Mouse (Mus musculus): ENCODE measurements around the gene Slc39a3. TPM values are rescaled to one million over a fixed set of nuclear protein-coding genes. Genes with fewer than 3 reads are reported as not detected.
"Not testable (repeated sequence)": the region's sequence is repeated elsewhere in the genome, so short reads cannot be mapped to it uniquely, and the experiment has no call there.

Gene Slc39a3
- total and polyA plus RNA-seq, 2 experiments from 2014 or later, result 50.2 to 115 TPM

- H3K4me2 ChIP-seq (ENCODE audit: low read depth, low read length, poor library complexity, severe bottlenecking), result no peak overlapping the region
- H3K4me1 ChIP-seq (ENCODE audit: insufficient read depth, low read length), result peaks cover 8% of the 10 kb centered on the region; the same call in 1 of the 2 replicates
- H3K9me3 ChIP-seq (ENCODE audit: low read length), result no peaks in the 10 kb centered on the region
- 69% methylated on average over 4 of the region's 4 CpGs for WGBS
- H3K27ac ChIP-seq (ENCODE audit: low read depth, low read length), result no peak overlapping the region
- H3K4me3 ChIP-seq (ENCODE audit: low read depth, low read length), result no peak overlapping the region
- H3K36me3 ChIP-seq (ENCODE audit: insufficient read depth, low read length), result no peaks in the 10 kb centered on the region; the same call in 1 of the 2 replicates
- no peak for TF ChIP-seq CTCF (IDR thresholded peaks at IDR 0.05)
- no peak overlapping the region for H3K9ac ChIP-seq (replicated peaks; ENCODE audit: low read length, poor library complexity, severe bottlenecking)
- ATAC-seq (ENCODE audit: low FRiP score) (no peak), DNase-seq (ENCODE audit: low spot score) (no peak)
- H3K27me3 ChIP-seq (ENCODE audit: insufficient read depth, low read length), result no peaks in the 10 kb centered on the region
Measured at GRCm38 (mm10) chr10:81062710-81063109, 25.5 kb upstream of the Slc39a3 start.

DNA sequence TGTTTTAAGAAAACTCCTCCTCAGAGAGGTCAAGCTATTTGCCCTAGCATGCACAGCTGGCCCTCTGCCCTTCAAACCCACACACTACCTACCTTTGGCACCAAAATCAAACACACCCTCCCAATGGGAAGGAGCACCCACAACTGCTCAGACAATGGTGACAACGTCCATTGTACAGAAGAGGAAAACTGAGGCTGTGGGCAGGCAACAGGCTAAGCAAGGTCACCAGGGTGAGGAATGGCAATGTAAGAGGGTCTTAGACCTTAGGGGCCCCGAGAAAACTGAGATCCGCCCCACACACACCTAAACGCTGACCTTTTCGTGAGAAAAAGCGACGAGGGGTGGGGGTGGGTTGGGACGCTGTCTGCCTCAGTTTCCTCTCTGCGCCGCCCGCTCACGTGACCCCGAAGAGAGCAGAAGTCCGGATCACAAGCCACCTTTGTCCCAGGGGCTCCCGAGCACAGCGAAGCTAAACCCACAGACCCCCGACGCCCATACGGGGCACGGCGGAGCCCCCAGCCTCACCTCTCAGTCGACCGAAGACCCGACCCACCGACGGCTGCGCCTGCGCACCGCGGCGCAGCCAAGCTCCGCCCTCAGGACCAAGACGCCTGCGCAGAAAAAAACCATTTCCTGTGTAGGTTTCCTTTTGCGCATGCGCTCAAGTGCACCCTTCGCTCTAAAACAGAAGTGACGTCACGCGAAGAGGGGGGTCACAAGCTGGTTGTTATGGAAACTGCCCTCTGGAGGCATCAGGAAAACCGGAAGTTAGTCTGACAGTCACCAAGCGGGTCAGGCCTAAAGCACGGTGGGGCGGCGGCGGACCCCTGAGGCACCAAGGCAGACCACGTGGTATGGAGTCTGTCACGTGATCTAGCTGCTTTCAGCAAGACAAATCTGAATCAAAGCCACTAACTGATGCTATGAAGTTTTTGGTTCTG, 22.6 kb upstream of the Slc39a3 start, which contains the start of gene Sgta:
Gene Sgta (minus strand): TSS at position 579 of the 941 bp plus-strand sequence.
- under 1% methylated on average over 48 of the region's 48 CpGs for WGBS
- DNase-seq (ENCODE audit: low spot score), result peak; percentile 100
- Histone ChIP-seq H3K9ac (replicated peaks; ENCODE audit: low read length, poor library complexity, severe bottlenecking) (peak within 1 kb of the TSS; percentile 81), H3K27me3 (ENCODE audit: insufficient read depth, low read length) (no peaks in the 10 kb centered on the region), H3K4me1 (ENCODE audit: insufficient read depth, low read length) (peaks cover 8% of the 10 kb centered on the region; the same call in 1 of the 2 replicates), H3K4me2 (ENCODE audit: low read depth, low read length, poor library complexity, severe bottlenecking) (peak within 1 kb of the TSS; percentile 88), H3K27ac (ENCODE audit: low read depth, low read length) (peak within 1 kb of the TSS; percentile 62), H3K4me3 (ENCODE audit: low read depth, low read length) (peak within 1 kb of the TSS; percentile 74), H3K9me3 (ENCODE audit: low read length) (no peaks in the 10 kb centered on the region), H3K36me3 (ENCODE audit: insufficient read depth, low read length) (no peaks in the 10 kb centered on the region; the same call in 1 of the 2 replicates)
- TF ChIP-seq CTCF (IDR thresholded peaks at IDR 0.05), result no peak; the same call in 1 of the 2 replicates
- peak; percentile 94 for ATAC-seq (ENCODE audit: low FRiP score)

- H3K27me3 ChIP-seq (ENCODE audit: insufficient read depth, low read length), result no peaks in the 10 kb centered on the region
- 85% methylated on average over 6 of the region's 6 CpGs for WGBS
- ATAC-seq (ENCODE audit: low FRiP score) (no peak), DNase-seq (ENCODE audit: low spot score) (no peak)
- no peaks in the 10 kb centered on the region; the same call in 1 of the 2 replicates for H3K36me3 ChIP-seq (ENCODE audit: insufficient read depth, low read length)
- H3K9me3 ChIP-seq (ENCODE audit: low read length), result no peaks in the 10 kb centered on the region
- no peak for TF ChIP-seq CTCF (IDR thresholded peaks at IDR 0.05)
- no peak overlapping the region for H3K27ac ChIP-seq (ENCODE audit: low read depth, low read length)
- peak overlapping the region; percentile 88 for H3K4me2 ChIP-seq (ENCODE audit: low read depth, low read length, poor library complexity, severe bottlenecking)
- H3K4me3 ChIP-seq (ENCODE audit: low read depth, low read length), result peak overlapping the region; percentile 74
- H3K4me1 ChIP-seq (ENCODE audit: insufficient read depth, low read length), result peaks cover 8% of the 10 kb centered on the region; the same call in 1 of the 2 replicates
- H3K9ac ChIP-seq (replicated peaks; ENCODE audit: low read length, poor library complexity, severe bottlenecking), result peak overlapping the region; percentile 81; the same call in 1 of the 2 replicates
Measured at GRCm38 (mm10) chr10:81058896-81059295, 21.7 kb upstream of the Slc39a3 start.

DNA sequence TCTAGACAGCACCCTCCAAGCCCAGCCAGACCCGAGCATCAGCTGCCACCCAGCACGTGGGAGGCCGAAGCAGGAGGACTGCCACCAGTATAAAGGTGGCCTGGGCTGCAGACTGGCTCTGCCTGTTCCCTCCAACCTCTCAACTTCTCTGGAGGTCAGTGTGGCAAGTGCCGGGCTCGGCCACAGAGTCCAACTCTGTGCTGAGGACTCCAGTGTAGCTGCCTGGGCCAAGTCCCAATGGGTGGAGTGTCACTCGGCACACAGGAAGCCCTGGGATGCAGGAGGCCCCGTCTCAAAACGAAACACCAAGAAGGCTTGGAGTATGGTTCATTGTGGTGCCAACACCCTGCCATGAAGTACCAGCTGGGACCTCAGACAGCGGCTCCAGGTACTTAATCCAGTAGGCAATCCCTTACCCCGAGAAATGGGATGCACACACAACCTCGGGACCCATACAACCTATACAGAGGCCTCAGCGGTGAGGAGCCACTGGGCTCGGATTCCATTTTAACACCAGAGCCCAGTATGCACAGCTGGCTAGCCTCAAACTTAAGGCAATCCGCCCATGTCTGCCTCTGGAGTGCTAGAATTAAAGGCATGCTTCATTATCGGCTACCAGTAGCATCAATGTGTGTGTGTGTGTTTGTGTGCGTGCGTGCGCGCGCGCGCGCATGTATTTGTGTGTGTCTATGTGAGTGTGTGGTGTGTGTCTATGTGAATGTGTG, 20.3 kb upstream of the Slc39a3 start:
- Histone ChIP-seq H3K4me3 (ENCODE audit: low read depth, low read length) (no peak overlapping the region), H3K27me3 (ENCODE audit: insufficient read depth, low read length) (no peaks in the 10 kb centered on the region), H3K9me3 (ENCODE audit: low read length) (no peaks in the 10 kb centered on the region), H3K9ac (replicated peaks; ENCODE audit: low read length, poor library complexity, severe bottlenecking) (no peak overlapping the region), H3K4me1 (ENCODE audit: insufficient read depth, low read length) (peaks cover 8% of the 10 kb centered on the region; the same call in 1 of the 2 replicates), H3K36me3 (ENCODE audit: insufficient read depth, low read length) (no peaks in the 10 kb centered on the region; the same call in 1 of the 2 replicates), H3K4me2 (ENCODE audit: low read depth, low read length, poor library complexity, severe bottlenecking) (no peak overlapping the region), H3K27ac (ENCODE audit: low read depth, low read length) (no peak overlapping the region)
- 95% methylated on average over 23 of the region's 23 CpGs for WGBS
- ATAC-seq (ENCODE audit: low FRiP score) (no peak), DNase-seq (ENCODE audit: low spot score) (no peak)
- no peak for TF ChIP-seq CTCF (IDR thresholded peaks at IDR 0.05)

- not testable (repeated sequence) for DNase-seq (ENCODE audit: low spot score); H3K4me1 ChIP-seq (ENCODE audit: insufficient read depth, low read length); H3K4me3 ChIP-seq (ENCODE audit: low read depth, low read length); H3K27ac ChIP-seq (ENCODE audit: low read depth, low read length); H3K4me2 ChIP-seq (ENCODE audit: low read depth, low read length, poor library complexity, severe bottlenecking); H3K9ac ChIP-seq (replicated peaks; ENCODE audit: low read length, poor library complexity, severe bottlenecking); H3K9me3 ChIP-seq (ENCODE audit: low read length); H3K27me3 ChIP-seq (ENCODE audit: insufficient read depth, low read length); ATAC-seq (ENCODE audit: low FRiP score)
- peaks cover 15% of the 10 kb centered on the region for H3K36me3 ChIP-seq (ENCODE audit: insufficient read depth, low read length)
- 91% methylated on average over 10 of the region's 11 CpGs for WGBS
Measured at GRCm38 (mm10) chr10:81055802-81056340, 18.6 kb upstream of the Slc39a3 start.

Data from midbrain, postnatal 0 days (tissue).